Mouse (Mus musculus): ENCODE data around the gene Acvr1. TPM values are rescaled to one million over a fixed set of nuclear protein-coding genes. Genes with fewer than 3 reads are reported as not detected.

Gene Acvr1
- polyA plus RNA-seq, 2 experiments: 13.2 to 30.3 TPM

DNA sequence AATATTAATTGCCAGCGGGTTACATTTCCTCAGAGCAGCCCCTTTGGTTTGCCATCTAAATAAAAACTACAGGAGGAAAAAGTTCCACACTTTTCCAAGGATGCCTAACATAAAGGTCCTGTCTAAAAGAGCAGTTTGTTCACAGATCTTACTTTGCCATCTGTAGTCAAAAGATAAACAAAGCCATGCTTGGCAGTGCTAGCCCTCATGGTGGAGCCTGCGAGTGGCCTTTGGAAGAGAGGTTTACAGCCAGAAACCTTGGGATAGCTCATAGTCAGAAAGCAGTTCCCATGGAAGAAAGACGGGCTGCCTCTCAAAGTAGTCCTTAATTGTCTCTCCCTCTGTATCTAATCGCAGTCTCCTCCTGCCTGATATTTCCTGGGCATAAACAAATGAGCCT is 36.4 kb downstream of the Acvr1 start:
- ATAC-seq (ENCODE audit: low FRiP score, low read depth) (no peak), DNase-seq (ENCODE audit: low spot score) (no peak)
- Histone ChIP-seq H3K4me3 (replicated peaks; ENCODE audit: low read length) (no peak overlapping the region), H3K27me3 (ENCODE audit: control insufficient read depth, insufficient read depth, low read length) (no peaks in the 10 kb centered on the region), H3K4me2 (replicated peaks; ENCODE audit: low read depth, low read length, severe bottlenecking) (no peak overlapping the region), H3K36me3 (ENCODE audit: control insufficient read depth, insufficient read depth, low read length) (no peaks in the 10 kb centered on the region), H3K9ac (ENCODE audit: low read depth, low read length, severe bottlenecking) (no peak overlapping the region), H3K4me1 (ENCODE audit: control insufficient read depth, insufficient read depth, low read length) (peaks cover 44% of the 10 kb centered on the region), H3K27ac (replicated peaks; ENCODE audit: low read depth, low read length) (no peak overlapping the region), H3K9me3 (ENCODE audit: control insufficient read depth, low read length) (no peaks in the 10 kb centered on the region)
- WGBS: 70% methylated on average over 4 of the region's 4 CpGs
- TF ChIP-seq POLR2A (IDR thresholded peaks at IDR 0.05; ENCODE audit: borderline replicate concordance, extremely low read depth, insufficient read depth, insufficient read length): no peak

GRCm38 (mm10) chr2:58529860-58530440 is 37.0 kb downstream of the Acvr1 start:
- no peak for TF ChIP-seq POLR2A (IDR thresholded peaks at IDR 0.05; ENCODE audit: borderline replicate concordance, extremely low read depth, insufficient read depth, insufficient read length)
- ATAC-seq (ENCODE audit: low FRiP score, low read depth): no peak
- peaks cover 48% of the 10 kb centered on the region for H3K4me1 ChIP-seq (ENCODE audit: control insufficient read depth, insufficient read depth, low read length)
- H3K27me3 ChIP-seq (ENCODE audit: control insufficient read depth, insufficient read depth, low read length): no peaks in the 10 kb centered on the region
- H3K36me3 ChIP-seq (ENCODE audit: control insufficient read depth, insufficient read depth, low read length): no peaks in the 10 kb centered on the region
- DNase-seq (ENCODE audit: low spot score): no peak
- no peaks in the 10 kb centered on the region for H3K9me3 ChIP-seq (ENCODE audit: control insufficient read depth, low read length)
- no peak overlapping the region for H3K4me3 ChIP-seq (replicated peaks; ENCODE audit: low read length)
- WGBS: 35% methylated on average over 7 of the region's 7 CpGs
- H3K4me2 ChIP-seq (replicated peaks; ENCODE audit: low read depth, low read length, severe bottlenecking): no peak overlapping the region
- H3K27ac ChIP-seq (replicated peaks; ENCODE audit: low read depth, low read length): no peak overlapping the region
- no peak overlapping the region for H3K9ac ChIP-seq (ENCODE audit: low read depth, low read length, severe bottlenecking)

DNA sequence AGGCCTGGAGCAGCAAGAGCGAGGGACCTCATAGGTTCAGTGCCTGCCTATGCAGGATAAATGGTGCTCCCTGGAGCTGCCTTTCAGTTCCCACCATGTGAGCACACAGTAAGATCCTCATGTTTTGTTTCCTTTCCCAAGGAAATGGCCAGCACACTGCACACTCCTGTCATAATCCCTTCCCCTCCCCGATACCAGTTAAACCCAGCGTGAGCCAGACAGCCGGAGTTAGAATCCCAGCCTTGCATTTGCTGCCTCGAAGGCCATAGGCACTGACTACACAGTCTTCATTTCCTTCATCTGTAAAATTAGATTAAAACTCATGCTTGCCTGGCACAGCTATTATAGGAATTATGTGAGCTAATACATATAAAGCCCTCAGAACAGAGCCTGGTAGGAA is 37.6 kb downstream of the Acvr1 start:
- Histone ChIP-seq H3K9me3 (ENCODE audit: control insufficient read depth, low read length) (no peaks in the 10 kb centered on the region), H3K27me3 (ENCODE audit: control insufficient read depth, insufficient read depth, low read length) (no peaks in the 10 kb centered on the region), H3K27ac (replicated peaks; ENCODE audit: low read depth, low read length) (no peak overlapping the region), H3K36me3 (ENCODE audit: control insufficient read depth, insufficient read depth, low read length) (no peaks in the 10 kb centered on the region), H3K4me1 (ENCODE audit: control insufficient read depth, insufficient read depth, low read length) (peaks cover 45% of the 10 kb centered on the region), H3K4me2 (replicated peaks; ENCODE audit: low read depth, low read length, severe bottlenecking) (no peak overlapping the region), H3K9ac (ENCODE audit: low read depth, low read length, severe bottlenecking) (no peak overlapping the region), H3K4me3 (replicated peaks; ENCODE audit: low read length) (no peak overlapping the region)
- TF ChIP-seq POLR2A (IDR thresholded peaks at IDR 0.05; ENCODE audit: borderline replicate concordance, extremely low read depth, insufficient read depth, insufficient read length): no peak
- no peak for ATAC-seq (ENCODE audit: low FRiP score, low read depth)
- 56% methylated on average over 5 of the region's 5 CpGs for WGBS
- no peak for DNase-seq (ENCODE audit: low spot score)

DNA sequence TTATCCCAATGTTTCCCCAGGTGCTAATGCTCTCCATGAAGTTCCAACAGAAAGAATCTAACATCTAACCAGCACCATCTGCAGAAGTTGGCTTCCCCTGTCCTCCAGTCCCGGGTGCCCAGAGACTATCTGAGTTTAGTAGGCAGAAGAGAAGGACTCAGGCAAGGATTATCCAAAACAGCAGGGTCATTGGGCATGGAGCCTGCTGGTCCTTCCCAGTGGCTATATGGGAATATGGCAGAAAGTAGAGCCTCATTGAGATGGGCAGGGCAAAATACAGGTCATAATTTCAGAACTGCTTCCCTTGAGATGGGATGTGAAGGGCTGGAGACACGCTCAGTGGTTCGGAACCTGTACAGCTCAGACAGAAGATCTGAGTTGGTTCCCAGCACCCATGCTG is 39.2 kb downstream of the Acvr1 start:
- H3K27ac ChIP-seq (replicated peaks; ENCODE audit: low read depth, low read length): no peak overlapping the region
- TF ChIP-seq POLR2A (IDR thresholded peaks at IDR 0.05; ENCODE audit: borderline replicate concordance, extremely low read depth, insufficient read depth, insufficient read length): no peak
- H3K36me3 ChIP-seq (ENCODE audit: control insufficient read depth, insufficient read depth, low read length): no peaks in the 10 kb centered on the region
- no peak for ATAC-seq (ENCODE audit: low FRiP score, low read depth)
- H3K4me2 ChIP-seq (replicated peaks; ENCODE audit: low read depth, low read length, severe bottlenecking): no peak overlapping the region
- WGBS: 88% methylated on average over 3 of the region's 3 CpGs
- no peak for DNase-seq (ENCODE audit: low spot score)
- H3K4me1 ChIP-seq (ENCODE audit: control insufficient read depth, insufficient read depth, low read length): peaks cover 36% of the 10 kb centered on the region
- no peaks in the 10 kb centered on the region for H3K9me3 ChIP-seq (ENCODE audit: control insufficient read depth, low read length)
- no peaks in the 10 kb centered on the region for H3K27me3 ChIP-seq (ENCODE audit: control insufficient read depth, insufficient read depth, low read length)
- no peak overlapping the region for H3K4me3 ChIP-seq (replicated peaks; ENCODE audit: low read length)
- no peak overlapping the region for H3K9ac ChIP-seq (ENCODE audit: low read depth, low read length, severe bottlenecking)

DNA sequence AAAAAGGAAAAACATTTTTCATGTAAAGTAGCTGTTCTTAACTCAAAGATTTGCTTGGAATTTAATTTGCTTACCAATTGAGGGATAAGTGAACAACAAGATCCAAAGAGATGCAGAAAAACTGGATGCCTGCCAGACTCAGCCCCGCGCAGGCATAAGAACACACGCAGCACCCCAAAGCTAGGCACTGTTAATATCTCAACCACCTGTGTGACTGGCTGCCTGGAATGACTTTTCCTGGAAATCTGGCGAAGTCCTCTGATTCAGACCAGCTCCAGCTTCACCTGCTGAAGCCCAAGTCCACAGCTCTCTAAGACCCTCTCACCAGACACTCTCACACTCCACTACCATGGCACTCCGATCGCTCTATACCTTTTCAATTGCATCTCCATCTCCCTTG is 42.6 kb downstream of the Acvr1 start:
- no peak overlapping the region for H3K27ac ChIP-seq (replicated peaks; ENCODE audit: low read depth, low read length)

GRCm38 (mm10) chr2:58523894-58524293 is 43.1 kb downstream of the Acvr1 start:
- H3K9me3 ChIP-seq (ENCODE audit: control insufficient read depth, low read length): no peaks in the 10 kb centered on the region
- ATAC-seq (ENCODE audit: low FRiP score, low read depth) (no peak), DNase-seq (ENCODE audit: low spot score) (no peak)
- H3K4me2 ChIP-seq (replicated peaks; ENCODE audit: low read depth, low read length, severe bottlenecking): no peak overlapping the region
- H3K36me3 ChIP-seq (ENCODE audit: control insufficient read depth, insufficient read depth, low read length): no peaks in the 10 kb centered on the region
- TF ChIP-seq POLR2A (IDR thresholded peaks at IDR 0.05; ENCODE audit: borderline replicate concordance, extremely low read depth, insufficient read depth, insufficient read length): no peak
- no peak overlapping the region for H3K4me3 ChIP-seq (replicated peaks; ENCODE audit: low read length)
- H3K4me1 ChIP-seq (ENCODE audit: control insufficient read depth, insufficient read depth, low read length): peaks cover 21% of the 10 kb centered on the region
- 84% methylated on average over 5 of the region's 5 CpGs for WGBS
- no peaks in the 10 kb centered on the region for H3K27me3 ChIP-seq (ENCODE audit: control insufficient read depth, insufficient read depth, low read length)
- no peak overlapping the region for H3K27ac ChIP-seq (replicated peaks; ENCODE audit: low read depth, low read length)
- H3K9ac ChIP-seq (ENCODE audit: low read depth, low read length, severe bottlenecking): no peak overlapping the region

More for the DNA sequence above, 42.6 kb downstream of the Acvr1 start:
- no peak overlapping the region for H3K4me2 ChIP-seq (replicated peaks; ENCODE audit: low read depth, low read length, severe bottlenecking)
- DNase-seq (ENCODE audit: low spot score): no peak
- TF ChIP-seq POLR2A (IDR thresholded peaks at IDR 0.05; ENCODE audit: borderline replicate concordance, extremely low read depth, insufficient read depth, insufficient read length): no peak
- H3K9ac ChIP-seq (ENCODE audit: low read depth, low read length, severe bottlenecking): no peak overlapping the region
- no peaks in the 10 kb centered on the region for H3K27me3 ChIP-seq (ENCODE audit: control insufficient read depth, insufficient read depth, low read length)
- no peaks in the 10 kb centered on the region for H3K9me3 ChIP-seq (ENCODE audit: control insufficient read depth, low read length)
- peaks cover 19% of the 10 kb centered on the region for H3K4me1 ChIP-seq (ENCODE audit: control insufficient read depth, insufficient read depth, low read length)
- WGBS: 61% methylated on average over 6 of the region's 6 CpGs
- H3K4me3 ChIP-seq (replicated peaks; ENCODE audit: low read length): no peak overlapping the region
- H3K36me3 ChIP-seq (ENCODE audit: control insufficient read depth, insufficient read depth, low read length): no peaks in the 10 kb centered on the region
- no peak for ATAC-seq (ENCODE audit: low FRiP score, low read depth)

Measured in limb, embryonic 14.5 days (tissue).